Mouse (Mus musculus) v-Abl transformed pro-B cells (cell line): Measurements from ENCODE around the gene Meis2.

ENCODE experiments used
- in situ Hi-C, 2 experiments: fragments of 400-800 bp; cut with MboI; formaldehyde crosslinking; loops; one replicate each; pipeline ENCODE4 v1.15.1; 2025; ENCODE audit not compliant: unreplicated experiment in 2 of 2

The Meis2 gene

DNA sequence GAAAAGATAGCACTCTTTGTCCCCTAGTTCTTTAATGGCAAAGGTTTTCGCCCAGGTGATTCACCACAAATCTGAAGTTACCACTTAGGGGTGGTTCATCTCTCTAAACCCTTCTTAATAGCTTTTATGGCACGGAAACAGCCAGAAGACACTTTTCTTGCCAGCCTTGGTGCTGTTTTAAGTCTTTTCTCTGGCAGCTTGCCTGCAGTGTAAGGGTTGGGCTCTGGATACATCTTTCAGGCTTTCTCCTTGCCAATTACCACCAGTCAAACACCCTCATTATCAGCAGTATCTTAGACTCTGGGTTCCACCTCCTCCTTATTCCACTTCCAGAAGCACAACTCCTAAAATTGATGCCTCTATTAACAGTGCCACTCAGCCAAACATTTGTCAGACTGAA lies 229.6 kb downstream of the Meis2 start:
- in situ Hi-C loops = no loop called here

- in situ Hi-C loops = no loop called here
These were observed 243.3 kb downstream of the Meis2 start for GRCm38 (mm10) chr2:115822361-115822760.

DNA sequence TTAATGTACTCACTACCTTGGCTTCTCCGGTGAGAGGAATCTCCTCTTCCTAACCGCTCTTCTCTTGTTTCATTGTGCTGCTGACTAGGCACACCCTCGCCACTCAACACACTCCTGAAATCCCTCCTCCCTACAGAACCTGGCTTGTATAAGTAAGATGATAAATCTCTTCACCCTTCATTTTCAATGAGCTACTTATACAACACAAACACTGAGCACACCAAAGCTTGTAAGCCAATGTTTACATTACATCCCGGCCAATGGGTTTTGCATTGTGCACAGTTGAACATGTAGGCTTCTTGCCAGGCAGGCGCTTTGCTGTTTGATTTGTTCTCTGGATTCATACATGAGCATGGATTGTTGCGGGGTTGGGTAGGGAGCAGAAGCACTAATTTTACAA lies 247.7 kb downstream of the Meis2 start:
- in situ Hi-C loops = no loop called here

- in situ Hi-C loops = no loop called here
These were observed 251.9 kb downstream of the Meis2 start for GRCm38 (mm10) chr2:115813721-115814120.

GRCm38 (mm10) chr2:115813316-115813715 lies 252.3 kb downstream of the Meis2 start:
- in situ Hi-C loops = no loop called here
